Mouse (Mus musculus) naive thymus-derived CD4-positive, alpha-beta T cell, adult 2 months (primary cell): Measurements from ENCODE around the gene Camp.

Source experiments
- DNase-seq: peaks from one replicate; pipeline ENCODE4 v3.0.0-alpha.2; 2011; ENCODE audit warnings: low read depth

The Camp gene

GRCm38 (mm10) chr9:109849312-109849758 lies at the start of gene Camp:
TSS of gene Camp (minus strand) at chr9:109849617.
- DNase-seq: no peak

GRCm38 (mm10) chr9:109898027-109898426 lies 48.6 kb upstream of the Camp start:
- DNase-seq: no peak

- no peak for DNase-seq
Observed at GRCm38 (mm10) chr9:109896253-109897150, 47.1 kb upstream of the Camp start.

GRCm38 (mm10) chr9:109895593-109895992 lies 46.2 kb upstream of the Camp start:
- DNase-seq: no peak

GRCm38 (mm10) chr9:109894413-109895090 lies 45.1 kb upstream of the Camp start:
- peak; percentile 69 for DNase-seq

- DNase-seq: peak; percentile 86
Observed at GRCm38 (mm10) chr9:109892651-109893250, 43.3 kb upstream of the Camp start.

- no peak for DNase-seq
Observed at GRCm38 (mm10) chr9:109891501-109891900, 42.1 kb upstream of the Camp start.

- DNase-seq: no peak
Observed at GRCm38 (mm10) chr9:109887321-109887720, 37.9 kb upstream of the Camp start.

- DNase-seq: no peak
Observed at GRCm38 (mm10) chr9:109886259-109886658, 36.8 kb upstream of the Camp start.

- no peak for DNase-seq
Observed at GRCm38 (mm10) chr9:109879305-109879704, 29.9 kb upstream of the Camp start.

GRCm38 (mm10) chr9:109877666-109878065 lies 28.2 kb upstream of the Camp start:
- DNase-seq: no peak

- DNase-seq: no peak
Observed at GRCm38 (mm10) chr9:109876756-109877155, 27.3 kb upstream of the Camp start.

- peak; percentile 49 for DNase-seq
Observed at GRCm38 (mm10) chr9:109875695-109876601, 26.5 kb upstream of the Camp start.

GRCm38 (mm10) chr9:109874797-109875691 lies 25.6 kb upstream of the Camp start, which contains the start of gene Cdc25a:
TSS of gene Cdc25a (plus strand) at chr9:109875579.
- peak; percentile 98 for DNase-seq

GRCm38 (mm10) chr9:109870983-109871572 lies 21.7 kb upstream of the Camp start:
- no peak for DNase-seq

- no peak for DNase-seq
Observed at GRCm38 (mm10) chr9:109866218-109866617, 16.8 kb upstream of the Camp start.

GRCm38 (mm10) chr9:109863085-109863484 lies 13.7 kb upstream of the Camp start:
- no peak for DNase-seq

GRCm38 (mm10) chr9:109862397-109863044 lies 13.1 kb upstream of the Camp start:
- peak; percentile 80 for DNase-seq

- no peak for DNase-seq
Observed at GRCm38 (mm10) chr9:109855947-109856346, 6.5 kb upstream of the Camp start.

GRCm38 (mm10) chr9:109854341-109854740 lies 4.9 kb upstream of the Camp start:
- no peak for DNase-seq
